Mouse (Mus musculus) heart, embryonic 11.5 days (tissue): ENCODE results near the gene Slf2. TPM values are rescaled to one million over a fixed set of nuclear protein-coding genes. Genes with fewer than 3 reads are reported as not detected.

Experiments used
- ATAC-seq: fragments of 200-750 bp; cut with Nextera tagmentation; replicated peaks from 2 replicates; pipeline ENCODE4 v1.8.0; 2017; ENCODE audit warnings: moderate library complexity; ENCODE audit not compliant: insufficient number of reproducible peaks, low FRiP score, low TSS enrichment
- H3K27ac ChIP-seq: fragments of 300-500 bp; sonication (generic); 2 replicates; pipeline ENCODE4 v1.5.1; 2014; ENCODE audit warnings: mild to moderate bottlenecking, low read depth, low read length
- H3K27me3 ChIP-seq: fragments of 300-500 bp; sonication (generic); 2 replicates; pipeline ENCODE4 v1.6.1; 2014; ENCODE audit warnings: mild to moderate bottlenecking, low read length, mixed read lengths; ENCODE audit not compliant: control insufficient read depth, insufficient read depth
- H3K36me3 ChIP-seq: fragments of 300-500 bp; sonication (generic); 2 replicates; pipeline ENCODE4 v1.6.1; 2014; ENCODE audit warnings: mild to moderate bottlenecking, low read length, moderate library complexity, mixed read lengths; ENCODE audit not compliant: control insufficient read depth, insufficient read depth
- H3K4me1 ChIP-seq: fragments of 300-500 bp; sonication (generic); 2 replicates; pipeline ENCODE4 v1.6.1; 2014; ENCODE audit warnings: low read length; ENCODE audit not compliant: control insufficient read depth, insufficient read depth
- H3K4me2 ChIP-seq: fragments of 300-500 bp; sonication (generic); 2 replicates; pipeline ENCODE4 v1.6.1; 2014; ENCODE audit warnings: mild to moderate bottlenecking, moderate library complexity
- H3K4me3 ChIP-seq: fragments of 300-500 bp; sonication (generic); 2 replicates; pipeline ENCODE4 v1.5.1; 2014; ENCODE audit warnings: low read depth, low read length
- H3K9ac ChIP-seq: fragments of 300-500 bp; sonication (generic); 2 replicates; pipeline ENCODE4 v1.6.1; 2014; ENCODE audit warnings: mild to moderate bottlenecking, low read depth, low read length, moderate library complexity
- H3K9me3 ChIP-seq: fragments of 300-500 bp; sonication (generic); replicated peaks from 2 replicates; pipeline ENCODE4 v1.6.1; 2016; ENCODE audit warnings: low read length; ENCODE audit not compliant: control insufficient read depth
- WGBS: fragments of 180-500 bp; shearing (Covaris S2); extraction: QIAGEN DNeasy Blood & Tissue Kit; methylation state at CpG from one replicate; pipeline ENCODE4 v1.1.7; 2014; ENCODE audit not compliant: insufficient replicate concordance; 5-methylcytosine and 5-hydroxymethylcytosine counted together
- polyA plus RNA-seq: library from polyadenylated mRNA; unstranded; fragments of >200 nt; fragmentation: Nextera tagmentation; extraction: Ambion mirVana; gene quantifications from 2 replicates; pipeline ENCODE4 v1.2.1, GENCODE M21; 2014

The Slf2 gene
- polyA plus RNA-seq, 1 experiment from 2014 or later = 57.1 TPM

DNA sequence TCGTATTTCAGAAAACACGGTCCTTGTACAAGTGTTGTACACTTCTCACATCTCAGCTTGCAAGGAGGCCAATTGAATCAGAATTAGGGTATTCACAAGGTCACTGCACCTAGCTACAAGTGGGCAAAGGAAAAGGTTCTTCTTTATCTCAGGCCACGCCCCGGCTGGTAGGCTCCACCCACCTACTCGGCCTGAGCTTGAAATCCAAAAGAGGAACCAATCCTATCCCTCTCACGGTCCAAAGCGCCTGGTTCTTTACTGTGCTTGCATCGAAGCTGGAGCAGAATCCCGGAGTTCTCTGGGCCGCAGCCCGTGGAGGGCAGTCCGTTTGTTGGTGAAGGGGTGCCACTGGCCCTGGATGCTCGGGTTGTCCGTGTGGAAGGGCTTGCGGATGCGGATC is 74.5 kb downstream of the Slf2 start, which contains the start of gene Twnk:
TSS of gene Twnk (plus strand) at position 220 of the 400 bp plus-strand sequence.
- H3K4me1 ChIP-seq = peaks cover 13% of the 10 kb centered on the region
- H3K27me3 ChIP-seq = no peaks in the 10 kb centered on the region
- peak within 1 kb of the TSS; percentile 83 for H3K27ac ChIP-seq
- no peak for ATAC-seq
- WGBS = 9% methylated on average over 16 of the region's 16 CpGs
- peak within 1 kb of the TSS; percentile 85 for H3K9ac ChIP-seq
- H3K9me3 ChIP-seq = no peaks in the 10 kb centered on the region
- peaks cover 17% of the 10 kb centered on the region for H3K36me3 ChIP-seq
- H3K4me3 ChIP-seq = peak within 1 kb of the TSS; percentile 98
- peak within 1 kb of the TSS; percentile 94 for H3K4me2 ChIP-seq

DNA sequence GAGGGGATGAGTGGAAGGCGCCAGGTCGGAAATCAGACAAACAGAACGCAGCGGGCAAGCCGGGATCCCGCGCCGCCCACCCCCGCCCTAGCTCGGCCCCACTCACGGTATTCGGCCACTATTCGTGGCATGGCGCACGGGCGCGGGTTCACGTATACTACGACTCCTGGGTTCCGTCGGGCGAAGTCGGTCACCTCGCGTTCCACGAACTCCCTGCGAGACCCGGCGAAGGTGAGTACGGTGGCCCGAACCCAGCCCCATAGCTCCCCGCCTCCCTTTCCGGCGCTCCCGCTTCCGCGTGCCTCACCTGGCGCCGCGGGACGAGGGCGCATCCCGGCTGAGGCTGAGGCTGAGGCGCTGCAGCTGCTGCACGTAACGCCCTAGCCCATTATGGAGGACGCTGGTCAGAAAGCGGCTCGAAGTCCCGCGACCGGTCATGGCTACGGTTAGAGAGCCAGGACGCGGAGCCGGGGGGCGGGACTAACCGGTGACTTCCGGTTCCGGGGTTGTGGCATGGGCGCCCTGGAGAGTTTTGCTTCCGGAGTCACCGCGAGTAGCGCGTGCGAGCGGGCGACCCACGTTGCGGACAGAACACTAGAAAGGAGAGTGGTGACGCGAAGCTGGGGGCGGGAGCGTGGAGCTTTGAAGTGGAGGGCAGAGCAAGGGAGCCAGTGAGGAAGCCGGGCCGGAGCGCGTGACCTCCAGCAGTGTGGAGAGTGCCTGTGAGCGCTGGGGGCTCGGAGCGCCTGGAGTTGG is 75.2 kb downstream of the Slf2 start, which contains the start of gene Mrpl43:
TSS of gene Mrpl43 (minus strand) at position 486 of the 756 bp plus-strand sequence.
- Histone ChIP-seq H3K27me3 (no peaks in the 10 kb centered on the region), H3K4me2 (peak within 1 kb of the TSS; percentile 94), H3K36me3 (peaks cover 19% of the 10 kb centered on the region), H3K4me3 (peak within 1 kb of the TSS; percentile 98), H3K27ac (peak within 1 kb of the TSS; percentile 83), H3K4me1 (peaks cover 13% of the 10 kb centered on the region), H3K9me3 (no peaks in the 10 kb centered on the region), H3K9ac (peak within 1 kb of the TSS; percentile 85)
- WGBS = under 1% methylated on average over 82 of the region's 82 CpGs
- ATAC-seq = peak; percentile 79

DNA sequence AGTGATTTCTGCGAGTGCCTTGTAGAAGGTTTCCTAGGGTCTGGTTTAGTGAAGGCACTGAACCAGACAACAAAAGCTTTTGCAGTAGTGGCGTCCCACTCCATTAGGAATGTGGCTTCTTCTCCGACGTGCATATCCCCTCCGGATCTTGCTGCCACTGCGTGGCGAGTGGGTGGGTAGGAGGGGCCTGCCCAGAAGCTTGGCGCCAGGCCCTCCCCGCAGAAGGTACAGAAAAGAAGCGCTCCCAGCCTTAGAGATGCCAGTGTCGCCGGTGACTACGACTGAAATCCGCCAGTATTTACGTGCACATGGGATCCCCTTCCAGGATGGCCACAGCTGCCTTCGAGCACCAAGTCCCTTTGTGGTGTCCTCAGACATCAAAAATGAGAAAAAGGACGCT is 76.1 kb downstream of the Slf2 start:
- peak overlapping the region; percentile 98 for H3K4me3 ChIP-seq
- peak overlapping the region; percentile 77 for H3K27ac ChIP-seq
- peaks cover 16% of the 10 kb centered on the region for H3K36me3 ChIP-seq
- H3K9ac ChIP-seq = peak overlapping the region; percentile 85
- H3K4me2 ChIP-seq = peak overlapping the region; percentile 94
- peaks cover 13% of the 10 kb centered on the region for H3K4me1 ChIP-seq
- 36% methylated on average over 17 of the region's 17 CpGs for WGBS
- no peak for ATAC-seq
- no peaks in the 10 kb centered on the region for H3K27me3 ChIP-seq
- H3K9me3 ChIP-seq = no peaks in the 10 kb centered on the region

DNA sequence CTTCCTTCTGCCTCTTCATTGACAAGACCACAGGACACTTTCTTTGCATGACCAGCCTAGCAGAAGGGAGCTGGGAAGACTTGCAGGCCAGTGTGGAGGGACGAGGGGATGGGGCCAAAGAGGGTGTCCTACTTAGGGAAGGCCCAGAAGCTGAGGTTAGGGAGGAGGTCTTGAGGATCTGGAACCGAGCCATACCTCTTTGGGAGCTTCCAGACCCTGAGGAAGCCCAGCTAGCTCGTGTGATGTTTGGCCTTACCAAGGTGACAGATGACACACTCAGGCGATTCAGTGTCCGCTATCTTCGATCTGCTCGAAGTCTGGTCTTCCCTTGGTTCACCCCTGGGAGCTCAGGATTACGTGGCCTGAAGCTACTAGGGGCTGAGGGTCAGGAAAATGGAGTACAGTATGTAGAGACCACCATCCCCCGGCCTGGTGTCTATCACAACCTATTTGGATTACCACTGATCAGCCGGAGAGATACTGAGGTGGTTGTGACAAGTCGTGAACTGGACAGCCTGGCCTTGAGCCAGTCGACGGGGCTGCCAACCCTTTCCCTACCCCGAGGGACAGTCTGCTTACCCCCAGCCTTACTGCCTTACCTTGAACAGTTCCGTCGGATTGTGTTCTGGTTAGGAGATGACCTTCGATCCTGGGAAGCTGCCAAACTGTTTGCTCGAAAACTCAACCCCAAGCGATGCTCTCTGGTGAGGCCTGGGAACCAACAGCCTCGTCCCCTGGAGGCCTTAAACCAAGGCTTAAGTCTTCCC is 76.7 kb downstream of the Slf2 start:
- Histone ChIP-seq H3K4me3 (peak overlapping the region; percentile 98), H3K9ac (peak overlapping the region; percentile 85), H3K9me3 (no peaks in the 10 kb centered on the region), H3K36me3 (peaks cover 16% of the 10 kb centered on the region), H3K27me3 (no peaks in the 10 kb centered on the region), H3K4me2 (peak overlapping the region; percentile 94), H3K4me1 (peaks cover 13% of the 10 kb centered on the region), H3K27ac (no peak overlapping the region)
- no peak for ATAC-seq
- 87% methylated on average over 20 of the region's 20 CpGs for WGBS

DNA sequence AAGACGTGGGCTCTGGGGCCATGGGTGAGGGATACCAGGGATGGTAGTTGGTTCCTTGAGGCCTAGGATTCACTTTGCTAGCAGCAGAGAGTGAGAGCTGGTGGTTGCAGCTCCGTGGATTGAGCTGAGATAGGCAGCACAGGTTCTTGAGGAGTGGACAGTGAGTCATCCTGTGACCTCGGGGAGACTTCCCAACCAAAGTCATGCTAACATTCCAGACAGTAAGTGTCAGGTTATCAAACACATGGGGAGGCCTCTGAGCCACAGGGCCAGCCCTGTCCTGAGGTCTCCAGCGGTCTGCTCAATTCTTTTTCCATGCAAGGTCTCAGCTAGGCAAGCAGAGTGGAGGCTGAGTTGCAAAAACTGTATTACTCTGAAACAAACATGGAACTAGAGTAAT is 79.7 kb downstream of the Slf2 start:
- no peak overlapping the region for H3K27ac ChIP-seq
- H3K27me3 ChIP-seq = no peaks in the 10 kb centered on the region
- no peak overlapping the region for H3K4me2 ChIP-seq
- no peak overlapping the region for H3K4me3 ChIP-seq
- ATAC-seq = no peak
- no peaks in the 10 kb centered on the region for H3K9me3 ChIP-seq
- H3K9ac ChIP-seq = no peak overlapping the region
- peaks cover 12% of the 10 kb centered on the region for H3K4me1 ChIP-seq
- peaks cover 8% of the 10 kb centered on the region; the same call in 1 of the 2 replicates for H3K36me3 ChIP-seq
- WGBS = 83% methylated on average over 4 of the region's 4 CpGs

DNA sequence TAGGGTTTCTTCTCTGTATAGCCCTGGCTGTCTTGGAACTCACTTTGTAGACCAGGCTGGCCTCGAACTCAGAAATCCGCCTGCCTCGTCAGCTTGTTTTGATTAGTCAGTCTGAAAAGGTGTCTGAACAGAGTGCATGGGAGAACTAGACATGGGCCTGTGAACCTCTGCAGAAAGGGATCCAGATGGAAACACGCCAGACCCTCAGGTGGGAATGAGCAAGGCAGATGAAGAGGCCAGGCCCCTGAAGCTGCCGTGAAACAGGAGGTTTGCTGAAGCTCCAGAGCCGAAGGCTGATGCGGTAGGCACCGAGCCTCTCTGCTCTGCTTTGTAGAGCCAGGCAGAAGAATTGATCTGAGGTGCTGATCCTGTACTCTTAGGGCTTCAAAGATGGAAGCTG is 81.3 kb downstream of the Slf2 start:
- WGBS = 78% methylated on average over 8 of the region's 8 CpGs
- no peaks in the 10 kb centered on the region for H3K9me3 ChIP-seq
- H3K27me3 ChIP-seq = no peaks in the 10 kb centered on the region
- no peak for ATAC-seq
- peaks cover 8% of the 10 kb centered on the region; the same call in 1 of the 2 replicates for H3K36me3 ChIP-seq
- peaks cover 14% of the 10 kb centered on the region for H3K4me1 ChIP-seq
- H3K4me2 ChIP-seq = no peak overlapping the region
- no peak overlapping the region for H3K9ac ChIP-seq
- H3K27ac ChIP-seq = no peak overlapping the region
- H3K4me3 ChIP-seq = no peak overlapping the region

DNA sequence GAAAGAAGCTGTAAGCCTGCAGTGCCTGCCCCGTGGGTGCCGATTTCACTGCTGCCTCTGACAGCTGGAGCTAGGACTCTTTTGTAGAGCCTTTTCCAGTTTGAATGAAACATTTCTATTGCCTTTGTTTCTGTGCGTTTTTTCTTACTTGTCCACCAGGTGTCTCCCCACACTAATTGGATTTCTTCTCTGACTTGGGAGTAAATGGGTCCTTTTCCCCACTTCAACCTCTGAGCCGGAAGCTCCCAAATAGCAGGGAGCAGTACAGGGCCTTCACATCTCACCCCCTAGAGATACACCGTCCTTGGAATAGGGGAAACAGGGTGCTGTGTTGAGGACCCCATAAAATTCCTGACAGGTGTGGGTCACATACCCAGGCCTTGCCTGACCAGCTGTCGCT is 81.7 kb downstream of the Slf2 start:
- peaks cover 8% of the 10 kb centered on the region; the same call in 1 of the 2 replicates for H3K36me3 ChIP-seq
- no peak for ATAC-seq
- H3K4me2 ChIP-seq = no peak overlapping the region
- no peaks in the 10 kb centered on the region for H3K27me3 ChIP-seq
- H3K4me3 ChIP-seq = no peak overlapping the region
- 38% methylated on average over 6 of the region's 6 CpGs for WGBS
- H3K9ac ChIP-seq = no peak overlapping the region
- no peaks in the 10 kb centered on the region for H3K9me3 ChIP-seq
- H3K27ac ChIP-seq = no peak overlapping the region
- H3K4me1 ChIP-seq = peaks cover 11% of the 10 kb centered on the region

DNA sequence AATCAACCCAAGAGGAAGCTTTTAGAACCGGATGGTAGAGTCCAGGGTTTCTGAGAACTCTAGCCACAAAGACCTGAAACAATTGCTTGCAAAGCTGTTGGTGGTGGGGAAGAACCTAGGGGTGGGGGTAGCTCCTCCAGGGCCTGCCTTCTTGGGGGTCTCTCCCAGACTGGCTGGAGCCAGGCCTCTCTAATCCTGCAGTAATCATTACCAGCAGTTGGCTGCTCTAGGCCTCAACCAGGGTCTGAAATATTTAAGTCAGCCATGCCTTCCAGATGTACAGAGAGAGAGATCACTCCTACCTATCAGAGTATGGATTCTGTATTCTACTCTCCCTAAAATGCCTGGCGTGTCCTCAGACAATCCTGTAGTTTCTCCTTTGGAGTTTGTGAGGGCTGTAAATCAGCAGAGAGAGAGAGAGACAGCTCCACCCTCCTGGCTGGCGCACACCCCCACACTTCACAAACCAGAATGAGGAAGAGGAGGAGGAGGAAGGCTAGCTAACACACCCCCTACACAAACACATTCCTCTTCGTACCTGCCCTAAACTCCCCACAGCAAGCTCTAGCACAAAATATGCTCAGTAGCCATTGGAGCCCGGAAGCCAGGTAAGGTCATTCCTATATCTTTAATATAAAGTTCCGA is 82.8 kb downstream of the Slf2 start:
- peaks cover 8% of the 10 kb centered on the region; the same call in 1 of the 2 replicates for H3K36me3 ChIP-seq
- no peak for ATAC-seq
- H3K27ac ChIP-seq = peak overlapping the region; percentile 12; the same call in 1 of the 2 replicates
- H3K4me1 ChIP-seq = peaks cover 12% of the 10 kb centered on the region
- no peak overlapping the region for H3K9ac ChIP-seq
- H3K9me3 ChIP-seq = no peaks in the 10 kb centered on the region
- H3K4me3 ChIP-seq = no peak overlapping the region
- WGBS = 58% methylated on average over 6 of the region's 6 CpGs
- no peaks in the 10 kb centered on the region for H3K27me3 ChIP-seq
- no peak overlapping the region for H3K4me2 ChIP-seq
